ENCODE assay signal across 11 mouse cellular contexts in the genomic region with DNA sequence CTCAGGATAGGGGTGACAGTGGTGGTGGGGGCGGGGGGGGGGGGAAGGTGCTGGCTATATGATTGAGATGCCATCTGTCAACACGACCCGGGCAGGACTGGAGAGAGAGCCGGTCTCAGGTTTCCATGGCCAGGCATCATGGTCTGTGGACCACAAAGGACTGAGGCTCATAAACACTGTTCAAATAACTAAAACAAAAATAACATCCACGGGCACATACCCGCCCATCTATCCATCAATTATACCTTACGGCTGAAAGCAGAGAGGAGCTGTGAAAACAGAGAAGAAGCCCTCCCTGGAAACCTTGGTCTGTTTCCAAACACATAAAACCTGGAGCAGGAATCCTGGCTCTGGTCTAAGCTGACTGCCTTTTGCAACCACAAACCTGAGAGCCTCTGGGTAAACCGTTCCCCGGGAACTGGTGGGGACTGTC.
DNase-seq lines count a peak whose midpoint lies in the region; ATAC-seq and TF ChIP-seq lines count a peak whose summit lies in the region.
"Had no signal": no experiment of that assay in that cellular context is flagged by ENCODE, and none has a peak within 500 bp of the region (broad histone marks: within the 10 kb centered on the region; RNA-seq: fewer than 3 reads in every experiment).

No protein-coding gene starts in this region.

- TF ChIP-seq CTCF in brain, embryonic 14.5 days (IDR thresholded peaks at IDR 0.05; ENCODE audit: borderline replicate concordance, extremely low read depth, insufficient read depth, insufficient read length) = no peak
- TF ChIP-seq CTCF in hindbrain, postnatal 0 days (IDR thresholded peaks at IDR 0.05; ENCODE audit: low read depth) = no peak

- H3K36me3 ChIP-seq in hindbrain, embryonic 10.5 days = no peaks in the 10 kb centered on the region
- no peaks in the 10 kb centered on the region for H3K36me3 ChIP-seq in hindbrain, embryonic 12.5 days
- H3K36me3 ChIP-seq in hindbrain, postnatal 0 days (ENCODE audit: insufficient read depth, low read length) = no peaks in the 10 kb centered on the region

- no peak overlapping the region for H3K4me3 ChIP-seq in hindbrain, embryonic 10.5 days
- no peak overlapping the region for H3K4me3 ChIP-seq in hindbrain, embryonic 12.5 days
- no peak overlapping the region for H3K4me3 ChIP-seq in hindbrain, postnatal 0 days (ENCODE audit: low read length)

- DNase-seq in hindbrain, embryonic 10.5 days (ENCODE audit: low spot score) = peak; percentile 18
- peak; percentile 68 for DNase-seq in brain, embryonic 14.5 days (ENCODE audit: low read depth)
- peak; percentile 37 for DNase-seq in embryo, embryonic 9.5 days (ENCODE audit: extremely low spot score)
- DNase-seq in hindbrain, postnatal 0 days (ENCODE audit: low spot score) = peak; percentile 65
- DNase-seq in adrenal gland, postnatal 10 days = no peak
- no peak for DNase-seq in adrenal gland, adult 8-10 months
- DNase-seq in gastrocnemius, adult 18-20 months (ENCODE audit: low spot score) = no peak
- DNase-seq: gastrocnemius, postnatal 10 days; lung, postnatal 14 days; thymus, postnatal 25 days had no signal

- no peaks in the 10 kb centered on the region for H3K9me3 ChIP-seq in hindbrain, embryonic 10.5 days
- H3K9me3 ChIP-seq in hindbrain, embryonic 12.5 days (replicated peaks) = no peaks in the 10 kb centered on the region
- H3K9me3 ChIP-seq in hindbrain, postnatal 0 days (ENCODE audit: low read length) = no peaks in the 10 kb centered on the region

- H3K9ac ChIP-seq in hindbrain, embryonic 12.5 days = no peak overlapping the region
- H3K9ac ChIP-seq in hindbrain, postnatal 0 days (replicated peaks; ENCODE audit: low read length) = no peak overlapping the region

- 0 out of 2 replicates have a peak, but pooled peaks cover 14% of the 10 kb centered on the region for H3K4me1 ChIP-seq in hindbrain, embryonic 10.5 days (replicated peaks)
- peaks cover 4% of the 10 kb centered on the region; the same call in 1 of the 2 replicates for H3K4me1 ChIP-seq in hindbrain, embryonic 12.5 days
- H3K4me1 ChIP-seq in hindbrain, postnatal 0 days (ENCODE audit: insufficient read depth, low read length) = no peaks in the 10 kb centered on the region

- WGBS in hindbrain, embryonic 10.5 days = 70% methylated on average over 9 of the region's 9 CpGs
- 48% methylated on average over 9 of the region's 9 CpGs for WGBS in hindbrain, embryonic 12.5 days
- WGBS in hindbrain, postnatal 0 days = 44% methylated on average over 9 of the region's 9 CpGs

- H3K27ac ChIP-seq in hindbrain, embryonic 10.5 days = no peak overlapping the region
- H3K27ac ChIP-seq in hindbrain, embryonic 12.5 days = no peak overlapping the region
- no peak overlapping the region for H3K27ac ChIP-seq in hindbrain, postnatal 0 days

- H3K27me3 ChIP-seq in hindbrain, embryonic 10.5 days (ENCODE audit: insufficient read depth, poor library complexity, severe bottlenecking) = no peaks in the 10 kb centered on the region
- H3K27me3 ChIP-seq in hindbrain, embryonic 12.5 days = no peaks in the 10 kb centered on the region
- H3K27me3 ChIP-seq in hindbrain, postnatal 0 days (ENCODE audit: insufficient read depth, low read length) = no peaks in the 10 kb centered on the region

- no peak for TF ChIP-seq POLR2A in brain, embryonic 14.5 days (IDR thresholded peaks at IDR 0.05; ENCODE audit: borderline replicate concordance, extremely low read depth, insufficient read depth, insufficient read length, poor library complexity, severe bottlenecking)

- ATAC-seq in hindbrain, embryonic 12.5 days (ENCODE audit: low FRiP score) = no peak
- ATAC-seq in hindbrain, postnatal 0 days = no peak

- H3K4me2 ChIP-seq in hindbrain, embryonic 12.5 days (replicated peaks) = no peak overlapping the region
- H3K4me2 ChIP-seq in hindbrain, postnatal 0 days (ENCODE audit: low read depth, low read length) = no peak overlapping the region

Comparison
In these comparisons a context has a peak if more than half of its experiments do, and no peak if none do; other contexts are left out.
1. DNase-seq: peak in hindbrain, embryonic 10.5 days (single experiment), brain, embryonic 14.5 days (single experiment), embryo, embryonic 9.5 days (single experiment) and hindbrain, postnatal 0 days (single experiment); none in adrenal gland, postnatal 10 days (single experiment), adrenal gland, adult 8-10 months (single experiment) and gastrocnemius, adult 18-20 months (single experiment).